Mouse (Mus musculus) forelimb bud, embryonic 11.5 days (tissue): ENCODE data around the gene Zfhx3.

Source experiments
- DNase-seq: peaks from one replicate; pipeline ENCODE4 v3.0.0-alpha.2; 2012; ENCODE audit warnings: low read depth, low spot score

Zfhx3 gene

GRCm38 (mm10) chr8:108923161-108923560 lies 980.7 kb downstream of the Zfhx3 start:
- DNase-seq: no peak

GRCm38 (mm10) chr8:108924526-108924925 lies 982.1 kb downstream of the Zfhx3 start:
- DNase-seq: no peak

GRCm38 (mm10) chr8:108926106-108926505 lies 983.7 kb downstream of the Zfhx3 start:
- no peak for DNase-seq

GRCm38 (mm10) chr8:108930635-108931034 lies 988.2 kb downstream of the Zfhx3 start:
- no peak for DNase-seq

GRCm38 (mm10) chr8:108931837-108932236 lies 989.4 kb downstream of the Zfhx3 start:
- DNase-seq: no peak

- no peak for DNase-seq
Observed at GRCm38 (mm10) chr8:108932729-108933128, 990.3 kb downstream of the Zfhx3 start.

- DNase-seq: no peak
Observed at GRCm38 (mm10) chr8:108935834-108936694, 993.6 kb downstream of the Zfhx3 start.

GRCm38 (mm10) chr8:108936695-108937448 lies 994.4 kb downstream of the Zfhx3 start:
- DNase-seq: no peak

GRCm38 (mm10) chr8:108937904-108938455 lies 995.5 kb downstream of the Zfhx3 start:
- DNase-seq: no peak

- no peak for DNase-seq
Observed at GRCm38 (mm10) chr8:108942686-108943085, 1000.2 kb downstream of the Zfhx3 start.

- DNase-seq: no peak
Observed at GRCm38 (mm10) chr8:108943132-108943531, 1000.7 kb downstream of the Zfhx3 start.

GRCm38 (mm10) chr8:108944312-108944711 lies 1001.9 kb downstream of the Zfhx3 start:
- DNase-seq: no peak

- DNase-seq: no peak
Observed at GRCm38 (mm10) chr8:108950311-108950710, 1007.9 kb downstream of the Zfhx3 start.

GRCm38 (mm10) chr8:108951560-108951959 lies 1009.1 kb downstream of the Zfhx3 start:
- DNase-seq: no peak

- DNase-seq: no peak
Observed at GRCm38 (mm10) chr8:108956416-108956815, 1014.0 kb downstream of the Zfhx3 start.

- DNase-seq: no peak
Observed at GRCm38 (mm10) chr8:108962516-108962915, 1020.1 kb downstream of the Zfhx3 start.

- DNase-seq: no peak
Observed at GRCm38 (mm10) chr8:108963181-108963580, 1020.7 kb downstream of the Zfhx3 start.

GRCm38 (mm10) chr8:108966041-108966440 lies 1023.6 kb downstream of the Zfhx3 start:
- DNase-seq: no peak

- no peak for DNase-seq
Observed at GRCm38 (mm10) chr8:108973639-108974325, 1031.3 kb downstream of the Zfhx3 start.

- DNase-seq: peak; percentile 87
Observed at GRCm38 (mm10) chr8:108977693-108978361, 1035.4 kb downstream of the Zfhx3 start.

GRCm38 (mm10) chr8:108978362-108978750 lies 1035.9 kb downstream of the Zfhx3 start:
- DNase-seq: no peak
